Mouse (Mus musculus): Measurements from ENCODE around the gene Apopt1.

GRCm38 (mm10) chr12:111743419-111743818 lies 30.4 kb downstream of the Apopt1 start:
- TF ChIP-seq CTCF (IDR thresholded peaks at IDR 0.05; ENCODE audit: low read depth): no peak
- no peak for TF ChIP-seq EP300 (IDR thresholded peaks at IDR 0.05; ENCODE audit: low read depth)
